Mouse (Mus musculus) Muller cell, postnatal 12 days (primary cell): ENCODE data around the gene Olfr605.
"Not testable (repeated sequence)": the region's sequence is repeated elsewhere in the genome, so short reads cannot be mapped to it uniquely, and the experiment has no call there.

Experiments used
- DNase-seq: peaks from one replicate; pipeline ENCODE4 v3.0.0-alpha.2; 2015; ENCODE audit errors: inconsistent ontology term

The Olfr605 gene

GRCm38 (mm10) chr7:103445339-103445738 is at the start of gene Olfr605:
Gene Olfr605, minus strand, starts transcription at chr7:103445439.
- no peak for DNase-seq

- not testable (repeated sequence) for DNase-seq
Measured at GRCm38 (mm10) chr7:103477106-103477505, 31.9 kb upstream of the Olfr605 start.

GRCm38 (mm10) chr7:103469577-103469976 is 24.3 kb upstream of the Olfr605 start, which contains the start of gene Olfr608:
Gene Olfr608, plus strand, starts transcription at chr7:103469877.
- DNase-seq = no peak

- DNase-seq = no peak
Measured at GRCm38 (mm10) chr7:103460590-103460989, 15.4 kb upstream of the Olfr605 start.

GRCm38 (mm10) chr7:103448746-103449145 is 3.5 kb upstream of the Olfr605 start, which contains the start of gene Olfr606:
Gene Olfr606, plus strand, starts transcription at chr7:103449046.
- no peak for DNase-seq

- DNase-seq = not testable (repeated sequence)
Measured at GRCm38 (mm10) chr7:103414772-103415171, 30.5 kb downstream of the Olfr605 start, which contains the start of gene Usp17lc. Gene Usp17lc, plus strand, starts transcription at chr7:103415072.

- DNase-seq = not testable (repeated sequence)
Measured at GRCm38 (mm10) chr7:103406521-103407055, 38.7 kb downstream of the Olfr605 start.

- DNase-seq = no peak
Measured at GRCm38 (mm10) chr7:103398981-103399380, 46.3 kb downstream of the Olfr605 start.

- no peak for DNase-seq
Measured at GRCm38 (mm10) chr7:103397758-103398157, 47.5 kb downstream of the Olfr605 start.
